In genomic region chr13:110712527-110712926, GRCm38 (mm10) we compare ENCODE assay signal across 16 mouse cellular contexts.
"Had no signal": no experiment of that assay in that cellular context is flagged by ENCODE, and none has a peak within 500 bp of the region (broad histone marks: within the 10 kb centered on the region; RNA-seq: fewer than 3 reads in every experiment).

No protein-coding gene starts in this region.

- H3K9ac ChIP-seq: kidney, embryonic 15.5 days; limb, embryonic 12.5 days; liver, embryonic 14.5 days; midbrain, embryonic 15.5 days; neural tube, embryonic 12.5 days had no signal

- H3K4me1 ChIP-seq: kidney, embryonic 15.5 days; limb, embryonic 12.5 days; megakaryocyte, embryonic 14.5 days; midbrain, embryonic 15.5 days; neural tube, embryonic 12.5 days had no signal

- DNase-seq: kidney, adult 11 months; kidney, postnatal 25 days; layer of hippocampus, adult 9-11 months; layer of hippocampus, postnatal 36 days; liver; right cerebral cortex, postnatal 14 days; thymus, postnatal 36 days had no signal

- ATAC-seq: hindbrain, postnatal 0 days; midbrain, embryonic 15.5 days had no signal

- H3K4me3 ChIP-seq: kidney, embryonic 15.5 days; limb, embryonic 12.5 days; megakaryocyte, embryonic 14.5 days; midbrain, embryonic 15.5 days; neural tube, embryonic 12.5 days had no signal

- H3K9me3 ChIP-seq: kidney, embryonic 15.5 days; limb, embryonic 12.5 days; megakaryocyte, embryonic 14.5 days; midbrain, embryonic 15.5 days; neural tube, embryonic 12.5 days had no signal

- H3K36me3 ChIP-seq: kidney, embryonic 15.5 days; limb, embryonic 12.5 days; midbrain, embryonic 15.5 days; neural tube, embryonic 12.5 days had no signal

- H3K27me3 ChIP-seq: kidney, embryonic 15.5 days; limb, embryonic 12.5 days; megakaryocyte, embryonic 14.5 days; midbrain, embryonic 15.5 days; neural tube, embryonic 12.5 days had no signal

- H3K27ac ChIP-seq: hindbrain, postnatal 0 days; kidney, embryonic 15.5 days; limb, embryonic 12.5 days; liver, embryonic 14.5 days; macrophage; midbrain, embryonic 15.5 days; neural tube, embryonic 12.5 days had no signal

- H3K4me2 ChIP-seq: kidney, embryonic 15.5 days; limb, embryonic 12.5 days; midbrain, embryonic 11.5 days; midbrain, embryonic 15.5 days; neural tube, embryonic 12.5 days had no signal
